Mouse (Mus musculus) liver, adult (tissue): ENCODE results near the gene Il1rap.

Experiments
- GATA4 ChIP-seq: IDR thresholded peaks from 2 replicates; pipeline ENCODE4 v1.6.1; 2014; ENCODE audit warnings: mild to moderate bottlenecking, low read length; ENCODE audit not compliant: insufficient replicate concordance

Il1rap gene

DNA sequence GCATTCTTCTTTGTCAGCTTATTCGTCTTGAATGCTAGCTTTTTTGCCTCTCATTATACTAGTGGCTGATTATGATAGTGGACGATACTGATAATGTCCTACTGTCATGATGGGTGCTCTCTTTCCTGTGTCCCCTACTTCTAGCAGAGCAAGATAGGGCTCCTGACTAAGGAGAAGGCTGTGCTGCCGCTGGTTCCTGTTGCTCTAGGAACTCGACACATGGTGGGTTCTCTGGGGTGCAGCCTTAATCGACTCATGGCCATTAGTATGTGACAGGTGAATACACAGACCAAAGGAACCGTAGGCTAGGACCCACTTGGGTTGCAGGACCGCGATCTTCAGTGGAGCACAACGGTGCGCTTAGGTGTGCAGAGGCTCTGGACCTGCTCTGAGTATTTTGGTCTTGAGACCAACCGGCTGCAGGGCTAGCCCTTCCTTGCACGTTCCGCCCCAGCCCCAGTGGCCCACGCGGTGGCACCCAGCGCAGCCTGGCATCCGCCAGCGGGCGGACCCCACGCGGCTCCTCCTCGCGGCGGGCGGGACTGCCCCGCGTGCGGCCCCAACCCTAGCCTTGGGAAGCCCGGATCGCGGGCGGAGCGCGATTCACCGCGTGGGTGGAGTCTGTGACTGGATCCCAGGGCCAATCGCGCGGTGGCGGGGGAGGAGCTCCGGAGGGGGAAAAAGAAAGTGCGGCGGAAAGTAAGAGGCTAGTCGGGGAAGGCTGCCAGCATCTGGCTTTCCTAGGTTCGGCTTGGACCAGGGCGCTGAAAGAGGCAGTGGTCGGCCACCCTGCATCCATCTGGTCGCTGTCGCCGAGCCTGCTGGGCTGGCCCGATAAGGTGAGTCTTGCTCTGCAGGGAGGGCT lies at the start of gene Il1rap:
TSS of gene Il1rap (plus strand) at position 657 of the 865 bp plus-strand sequence.
- TF ChIP-seq GATA4: no peak

DNA sequence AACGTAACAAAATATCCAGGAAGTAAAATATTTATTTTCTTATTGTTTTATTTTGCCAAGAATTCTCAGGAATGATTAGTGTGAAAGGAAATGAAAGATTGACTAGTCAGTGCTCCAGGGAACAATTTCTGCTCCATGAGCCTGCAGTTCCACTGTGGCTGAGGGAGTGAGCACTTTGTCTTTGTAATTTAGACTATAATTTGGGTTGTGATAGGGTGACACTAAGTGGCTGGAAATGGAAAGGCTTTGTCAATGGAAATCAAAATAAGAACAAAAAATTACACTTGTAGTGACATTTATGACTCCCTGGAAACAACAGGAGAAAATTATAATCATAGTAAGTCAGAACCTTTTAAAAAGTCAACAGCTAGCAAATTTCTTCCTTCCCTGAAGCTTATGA lies 49.2 kb upstream of the Il1rap start:
- no peak for TF ChIP-seq GATA4

DNA sequence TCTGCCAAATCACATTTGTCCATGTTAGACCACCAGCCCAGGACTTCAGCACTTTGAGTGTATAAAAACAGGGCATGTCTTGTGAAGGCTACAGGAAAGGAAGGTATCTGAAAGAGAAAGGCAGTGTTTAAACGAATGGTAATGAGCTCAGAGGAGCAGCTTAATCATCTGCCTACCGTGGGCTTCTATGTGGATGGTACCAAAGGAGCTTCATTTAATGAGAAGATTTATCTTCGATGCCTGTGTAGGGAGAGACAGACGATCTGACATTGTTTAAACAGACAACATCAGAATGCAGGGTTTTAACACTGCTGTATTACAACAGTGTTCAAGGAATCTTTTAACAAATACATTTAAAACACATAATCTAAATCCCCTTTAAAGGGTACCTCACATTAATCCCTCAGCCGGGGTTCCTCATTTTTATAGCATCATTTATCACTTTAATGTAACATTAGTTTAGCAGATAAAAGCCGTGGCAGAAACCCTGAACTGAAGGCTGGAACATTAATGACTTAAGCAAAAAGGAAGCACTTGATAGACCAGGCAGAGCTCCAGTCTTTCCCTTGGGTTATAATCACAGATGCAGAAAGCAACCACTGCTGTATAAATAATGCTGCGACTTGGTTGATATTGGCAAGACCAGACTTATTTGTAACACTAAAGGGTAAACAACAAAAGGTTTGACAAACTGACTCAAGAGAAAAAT lies 35.2 kb upstream of the Il1rap start:
- no peak for TF ChIP-seq GATA4

DNA sequence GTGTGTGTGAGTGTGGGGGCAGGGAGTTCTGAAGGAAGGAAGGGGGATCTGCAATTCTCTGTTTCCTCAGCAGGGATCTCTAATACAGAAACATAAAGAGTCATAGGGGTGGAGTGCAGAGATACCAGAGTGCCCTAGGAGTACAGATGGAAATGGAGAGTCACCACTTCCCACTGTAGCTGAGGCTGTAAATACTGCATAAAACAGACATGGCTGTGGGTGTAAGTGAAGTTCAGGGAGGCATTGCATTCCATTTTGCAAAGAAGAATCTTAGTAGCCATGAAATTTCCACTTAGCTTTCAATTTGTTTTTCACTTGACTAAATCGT lies 34.7 kb upstream of the Il1rap start:
- no peak for TF ChIP-seq GATA4

DNA sequence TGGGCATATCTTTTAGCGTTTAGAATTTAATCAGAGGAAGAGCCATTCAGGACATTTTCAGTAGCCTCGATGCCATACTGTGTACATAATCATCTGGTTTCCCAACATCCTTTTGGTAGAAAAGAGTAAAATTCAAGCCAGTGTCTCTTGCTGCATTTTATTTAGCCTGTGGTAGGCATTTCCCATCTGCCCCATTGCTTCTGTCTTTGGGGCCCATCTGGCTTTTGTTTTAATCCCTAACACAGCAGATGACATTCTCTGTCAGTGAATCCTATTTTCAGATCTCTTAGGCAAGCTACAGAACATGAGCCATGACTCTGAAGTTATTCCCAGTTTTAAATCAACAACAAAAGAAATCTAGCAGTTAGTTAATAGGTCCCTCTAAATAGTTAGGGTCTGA lies 32.3 kb upstream of the Il1rap start:
- no peak for TF ChIP-seq GATA4

DNA sequence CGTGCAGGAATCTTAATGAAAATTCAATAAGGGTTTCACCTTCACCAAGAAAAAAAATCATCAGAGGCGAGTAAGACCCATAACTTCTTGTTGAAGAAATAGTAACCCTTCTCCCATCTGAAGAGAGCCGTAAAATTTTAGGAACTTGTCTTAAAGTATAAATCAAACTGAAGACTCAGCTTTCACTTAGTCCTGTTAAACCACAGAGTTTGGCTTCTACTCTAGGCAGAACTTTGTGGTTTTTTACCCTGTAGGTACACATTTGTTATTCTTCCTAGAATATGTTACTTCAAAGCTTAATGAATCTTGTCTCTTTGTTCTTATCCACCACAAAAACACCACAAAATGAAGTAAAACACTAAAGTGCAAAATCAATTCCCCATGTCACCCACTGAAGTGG lies 29.3 kb upstream of the Il1rap start:
- TF ChIP-seq GATA4: no peak

DNA sequence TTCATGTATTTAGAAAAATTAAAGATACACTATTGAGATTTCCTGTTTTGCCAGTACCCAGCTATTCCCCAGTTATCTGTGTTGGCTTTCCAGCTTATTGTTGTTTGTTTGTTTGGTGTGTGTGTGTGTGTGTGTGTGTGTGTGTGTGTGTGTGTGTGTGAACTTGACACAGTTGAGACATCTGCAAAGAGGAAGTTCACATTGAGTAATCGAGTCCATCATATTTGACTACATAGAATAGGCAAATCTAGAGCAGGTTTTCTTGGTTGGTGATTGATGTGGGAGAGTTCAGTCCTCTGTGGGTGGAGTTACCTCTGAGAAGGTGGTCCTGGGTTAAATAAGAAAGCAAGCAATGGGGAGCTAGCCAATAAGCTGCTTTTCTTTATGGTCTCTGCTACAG lies 22.7 kb upstream of the Il1rap start:
- TF ChIP-seq GATA4: no peak

DNA sequence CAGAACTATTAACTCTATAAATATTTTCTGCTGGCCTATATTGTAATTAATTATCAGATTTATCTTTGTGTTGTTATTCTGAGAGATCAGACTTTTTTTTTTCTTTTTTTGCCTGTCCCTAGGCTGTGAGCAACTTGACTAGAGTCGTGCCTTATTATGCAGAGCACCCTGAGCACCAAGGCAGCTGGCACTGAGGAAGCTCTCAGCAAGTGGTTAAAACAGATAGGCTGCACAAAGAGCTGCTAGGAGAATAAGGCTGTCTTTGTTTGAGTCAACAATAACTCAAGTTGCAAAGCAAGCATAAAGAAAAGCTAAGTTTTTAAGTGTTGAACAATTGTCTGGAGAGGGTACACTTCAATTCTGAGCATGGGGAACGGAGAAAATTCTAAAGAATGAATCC lies 19.8 kb upstream of the Il1rap start:
- TF ChIP-seq GATA4: no peak

DNA sequence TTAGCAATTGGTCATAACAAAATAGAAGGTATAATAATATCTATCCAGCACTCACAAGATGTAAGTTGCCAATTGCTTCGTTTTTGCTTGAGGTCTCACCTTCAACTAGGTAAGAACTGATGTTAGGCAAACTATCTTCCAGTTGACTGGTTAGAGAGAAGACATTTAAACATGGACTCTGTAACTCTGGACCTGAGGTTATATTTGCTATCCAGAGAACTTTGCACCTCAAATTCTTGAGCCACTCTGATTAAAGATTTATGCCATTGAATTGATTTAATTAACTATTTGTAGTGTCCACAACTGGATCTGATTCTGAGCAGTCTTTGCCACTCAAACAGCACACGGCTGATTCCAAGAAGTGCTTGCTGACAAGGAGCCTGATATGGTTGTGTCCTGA lies 18.7 kb upstream of the Il1rap start:
- no peak for TF ChIP-seq GATA4

DNA sequence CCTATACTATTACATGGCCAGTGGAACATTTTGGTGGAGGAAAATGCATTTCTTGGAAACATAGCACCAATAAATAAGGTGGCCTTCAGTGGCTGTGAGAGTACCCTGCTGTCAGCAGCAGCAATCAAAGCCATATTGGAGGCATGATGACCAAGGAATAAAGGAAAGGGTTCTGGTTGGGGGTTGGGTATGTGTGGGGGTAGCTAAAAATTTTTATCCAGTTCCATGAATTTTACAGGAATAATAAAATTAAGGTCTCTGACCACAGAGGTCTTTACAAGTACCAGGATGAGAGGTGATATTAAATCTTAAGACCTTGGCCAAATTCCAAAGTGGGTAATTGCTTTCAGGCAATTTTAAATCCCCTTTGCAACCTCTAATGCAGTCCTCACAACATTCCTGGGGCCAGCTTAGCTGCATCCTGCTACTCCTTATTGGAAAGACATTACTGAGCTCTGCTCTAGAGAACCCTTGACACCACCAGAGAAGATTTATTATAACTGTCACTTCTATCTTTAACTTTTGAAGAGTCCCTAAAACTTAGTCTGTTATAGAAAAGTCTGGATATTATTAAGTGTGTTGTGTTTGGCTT lies 12.0 kb upstream of the Il1rap start:
- TF ChIP-seq GATA4: no peak

DNA sequence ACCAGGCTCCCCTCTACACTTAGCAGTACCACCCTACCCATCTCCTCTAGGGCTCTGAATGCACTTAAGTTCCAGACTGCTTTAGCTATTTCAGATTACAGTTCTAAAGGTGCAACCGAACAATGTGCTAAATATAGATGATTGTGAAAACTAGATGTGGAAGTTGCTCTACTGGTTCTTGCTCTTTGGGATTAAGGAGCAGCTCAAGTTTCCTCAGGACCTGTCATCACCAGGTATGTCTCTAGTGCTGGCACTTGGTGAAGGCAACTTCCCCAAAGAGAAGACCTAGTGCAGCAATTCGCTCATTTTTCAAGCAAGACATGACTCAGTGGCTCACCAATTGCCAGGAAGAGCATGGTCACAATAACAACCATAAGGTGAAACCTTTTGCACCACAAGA lies 9.7 kb upstream of the Il1rap start:
- no peak for TF ChIP-seq GATA4

DNA sequence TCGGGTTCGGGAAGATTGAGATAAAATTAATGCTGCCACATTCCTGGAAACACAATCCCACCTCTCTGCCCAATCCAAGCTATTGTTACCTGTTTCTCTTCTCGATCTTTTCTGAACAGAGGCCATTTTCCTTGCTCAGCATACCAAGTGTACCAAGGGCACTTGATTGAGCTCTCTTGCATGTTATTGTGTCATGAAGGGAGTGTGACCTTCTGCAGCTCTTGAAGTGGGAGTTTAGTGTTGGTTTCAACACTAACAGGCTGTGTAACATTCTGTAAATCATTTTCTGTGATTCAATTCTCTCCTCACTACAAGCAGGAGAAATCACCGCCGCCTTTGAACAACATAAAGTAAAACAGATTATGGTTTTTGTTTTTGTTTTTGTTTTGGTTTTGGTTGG lies 7.3 kb upstream of the Il1rap start:
- TF ChIP-seq GATA4: no peak

DNA sequence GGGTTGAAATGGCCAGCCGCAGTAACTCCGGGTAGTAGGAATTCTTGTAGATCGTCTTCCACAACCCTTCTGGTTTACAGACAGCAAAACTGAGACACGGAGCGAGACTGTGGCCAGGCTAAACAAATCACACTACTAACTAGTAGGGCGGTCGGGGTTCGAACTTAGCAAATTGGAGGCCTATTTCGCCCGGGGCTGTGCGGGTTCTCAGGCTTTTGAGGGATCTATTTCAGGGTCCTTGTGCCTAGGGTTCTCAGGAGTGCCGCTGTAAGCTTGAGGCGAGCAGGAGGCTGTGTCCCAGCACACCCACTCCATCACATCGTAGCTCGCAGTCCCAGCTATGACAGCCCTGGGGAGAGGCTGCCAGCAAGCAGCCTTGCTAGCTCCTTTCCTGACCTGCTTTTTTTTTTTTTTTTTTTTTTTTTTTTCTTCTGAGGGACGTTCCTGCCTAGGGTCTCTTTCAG lies 441 bp downstream of the Il1rap start:
- no peak for TF ChIP-seq GATA4

DNA sequence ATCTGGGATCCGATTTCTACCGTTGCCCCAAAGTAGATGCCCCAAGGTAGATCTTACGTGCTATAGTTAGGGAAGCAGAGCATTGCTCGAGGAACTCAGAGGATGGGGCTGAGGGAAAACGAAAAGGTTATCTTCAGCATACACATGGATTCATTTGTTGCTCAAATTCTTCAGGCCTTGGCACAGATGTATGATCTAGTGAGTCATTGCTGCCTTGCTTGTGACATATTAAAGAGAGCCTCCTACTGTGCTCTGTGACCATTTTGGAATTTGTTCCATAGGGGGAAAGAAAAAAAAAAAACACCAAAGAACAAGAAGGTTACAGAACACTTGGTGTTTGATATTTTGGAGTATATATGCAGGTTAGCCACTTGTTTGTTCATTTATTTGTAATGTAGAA lies 4.3 kb downstream of the Il1rap start:
- TF ChIP-seq GATA4: no peak

DNA sequence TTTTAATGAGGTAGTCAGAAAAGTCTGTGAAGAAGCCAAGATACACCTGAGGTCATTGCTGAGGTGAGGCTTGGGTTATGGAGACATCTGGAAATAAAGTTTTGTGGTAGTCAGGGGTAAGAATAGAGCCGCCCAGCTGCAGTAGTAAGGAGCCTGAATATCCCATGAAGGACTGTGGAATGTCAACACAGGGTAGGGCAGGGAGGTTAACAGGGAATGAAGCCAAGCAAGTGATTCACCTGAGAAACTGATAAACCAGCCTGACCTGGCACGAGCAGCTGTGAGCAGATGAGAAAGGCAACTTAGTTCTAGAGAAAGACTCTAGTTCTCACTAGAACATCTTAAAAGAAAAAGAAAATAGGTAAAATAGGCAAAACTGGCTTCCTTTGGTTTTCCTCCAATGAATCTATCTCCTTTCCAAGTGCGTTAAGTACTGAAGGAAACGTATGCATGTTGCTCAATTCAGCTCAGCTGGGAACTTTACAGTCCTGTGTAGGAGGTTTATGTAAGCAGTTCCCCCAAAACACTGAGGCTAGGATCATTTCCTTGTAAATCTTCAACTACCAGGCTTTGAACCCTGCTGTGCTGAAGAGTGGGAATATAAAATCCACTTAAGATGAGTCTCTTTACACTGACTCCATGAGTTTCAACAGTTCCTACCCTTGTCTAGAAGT lies 9.5 kb downstream of the Il1rap start:
- no peak for TF ChIP-seq GATA4

DNA sequence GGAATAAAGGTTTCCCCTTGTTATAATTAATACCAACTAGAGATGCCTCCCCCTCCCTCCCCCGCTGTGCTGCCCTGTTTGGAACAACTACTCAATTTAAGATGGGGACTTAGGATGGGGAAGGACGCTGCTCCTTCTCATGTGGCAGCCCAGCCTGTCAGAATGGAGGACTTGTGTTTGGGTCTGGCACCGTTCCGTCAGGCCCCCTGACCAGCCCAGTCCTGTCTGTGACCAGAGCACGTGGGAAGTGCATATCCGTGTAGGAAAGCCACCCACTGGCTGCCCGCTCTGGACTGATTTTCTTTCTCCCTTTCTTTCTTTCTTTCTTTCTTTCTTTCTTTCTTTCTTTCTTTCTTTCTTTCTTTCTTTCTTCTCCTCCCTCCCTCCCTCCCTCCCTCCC lies 14.9 kb downstream of the Il1rap start:
- TF ChIP-seq GATA4: no peak

DNA sequence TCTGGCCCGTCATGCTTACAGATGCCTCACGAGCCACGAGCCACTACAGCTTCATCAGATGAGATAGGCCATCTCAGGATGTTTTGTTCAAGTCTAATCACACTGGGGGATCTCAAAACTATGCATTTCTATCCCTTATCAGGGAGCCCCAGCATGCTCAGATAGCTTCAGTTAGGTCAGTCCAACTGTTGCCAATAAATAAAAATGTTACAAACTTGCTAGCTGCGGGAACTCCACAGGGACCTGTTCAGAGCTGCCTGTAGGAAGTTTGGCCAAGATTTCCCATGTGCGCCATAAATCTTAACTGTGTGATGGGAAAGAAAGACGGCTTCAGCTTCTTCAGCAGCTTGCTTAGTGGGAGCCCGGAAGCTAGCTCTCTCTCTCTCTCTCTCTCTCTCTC lies 15.8 kb downstream of the Il1rap start:
- TF ChIP-seq GATA4: no peak
